Mouse (Mus musculus) myocyte (in vitro differentiated cells): ENCODE measurements at regions not wholly inside any gene's neighbourhood (a gene's known extent, or its start where the extent isn't known, plus 50 kb on each side); places are given as distances from the start of the nearest gene placed in this dataset.
A peak's percentile ranks its signal among the peaks of the same experiment; 100 is the strongest.

Experiments used
- H3K27me3 ChIP-seq: one replicate; pipeline ENCODE4 v1.6.1; 2011; ENCODE audit not compliant: control insufficient read depth, insufficient read depth, insufficient read length
- H3K36me3 ChIP-seq: one replicate; pipeline ENCODE4 v1.6.1; 2011; ENCODE audit not compliant: control insufficient read depth, insufficient read depth
- H3K4me2 ChIP-seq: one replicate; pipeline ENCODE4 v1.6.1; 2011; ENCODE audit warnings: low read depth, control low read depth
- H3K4me3 ChIP-seq: one replicate; pipeline ENCODE4 v1.5.1; 2011; ENCODE audit warnings: mild to moderate bottlenecking, control low read depth, moderate library complexity
- H3K79me2 ChIP-seq: one replicate; pipeline ENCODE4 v1.6.1; 2011; ENCODE audit not compliant: control insufficient read depth, insufficient read depth
- H3ac ChIP-seq: one replicate; pipeline ENCODE4 v1.6.1; 2011; ENCODE audit not compliant: control insufficient read depth, insufficient read length
- CEBPB ChIP-seq: IDR thresholded peaks from 2 replicates; pipeline ENCODE4 v1.6.1; 2011; ENCODE audit warnings: mild to moderate bottlenecking, moderate library complexity; ENCODE audit not compliant: poor library complexity, insufficient read depth, severe bottlenecking
- E2F4 ChIP-seq: IDR thresholded peaks from one replicate; pipeline ENCODE4 v1.6.1; 2011; ENCODE audit warnings: mild to moderate bottlenecking, control low read depth, moderate library complexity; ENCODE audit not compliant: insufficient read depth
- MYOD1 ChIP-seq, 3 experiments: IDR thresholded peaks; one replicate each; pipeline ENCODE4 v1.6.1; 2011; ENCODE audit warnings: control low read depth in 2 of 3, low read depth in 2 of 3, mild to moderate bottlenecking in 2 of 3, moderate library complexity in 1 of 3; ENCODE audit not compliant: insufficient read length in 2 of 3, control insufficient read depth in 1 of 3
- MYOG ChIP-seq, 3 experiments: IDR thresholded peaks; one replicate each; pipeline ENCODE4 v1.6.1; 2011; ENCODE audit warnings: control low read depth in 2 of 3, low read depth in 2 of 3, mild to moderate bottlenecking in 2 of 3; ENCODE audit not compliant: insufficient read length in 2 of 3, control insufficient read depth in 1 of 3, insufficient read depth in 1 of 3
- POLR2A ChIP-seq: IDR thresholded peaks from one replicate; pipeline ENCODE4 v1.6.1; 2011; ENCODE audit warnings: low read depth, mild to moderate bottlenecking, control low read depth, moderate library complexity; ENCODE audit not compliant: insufficient read length
- POLR2AphosphoS2 ChIP-seq: IDR thresholded peaks from one replicate; pipeline ENCODE4 v1.6.1; 2011; ENCODE audit warnings: low read depth, control low read depth; ENCODE audit not compliant: insufficient read length
- REST ChIP-seq: IDR thresholded peaks from one replicate; pipeline ENCODE4 v1.6.1; 2011; ENCODE audit warnings: mild to moderate bottlenecking, control low read depth, moderate library complexity; ENCODE audit not compliant: insufficient read depth, insufficient read length
- TCF3 ChIP-seq: IDR thresholded peaks from one replicate; pipeline ENCODE4 v1.6.1; 2011; ENCODE audit warnings: low read depth, control low read depth; ENCODE audit not compliant: insufficient read length
- USF1 ChIP-seq: IDR thresholded peaks from one replicate; pipeline ENCODE4 v1.6.1; 2011; ENCODE audit warnings: low read depth, mild to moderate bottlenecking, control low read depth, moderate library complexity

DNA sequence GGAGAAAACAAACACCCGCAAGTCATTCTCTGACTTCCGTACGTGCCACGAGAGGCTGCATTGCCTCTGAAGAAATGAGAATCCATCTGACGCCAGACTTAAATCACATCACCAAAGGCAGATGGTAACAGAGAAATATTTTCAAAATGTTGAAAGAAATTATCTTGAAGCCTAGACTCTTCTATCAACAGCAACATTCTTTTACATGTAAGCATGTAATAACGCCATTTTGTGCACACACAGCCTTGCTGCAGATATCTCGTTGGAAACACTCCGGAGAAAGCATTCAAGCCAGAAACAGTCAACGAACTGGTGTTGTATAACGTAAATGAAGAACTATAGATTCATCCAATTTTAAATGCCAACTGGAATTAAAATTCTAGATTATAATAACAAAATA is 1483.1 kb upstream of the Gulo start:
- TF ChIP-seq TCF3 = no peak
- Histone ChIP-seq H3K36me3 (no peaks in the 10 kb centered on the region), H3K4me3 (no peak overlapping the region), H3ac (no peak overlapping the region), H3K4me2 (no peak overlapping the region), H3K79me2 (no peaks in the 10 kb centered on the region), H3K27me3 (no peaks in the 10 kb centered on the region)

DNA sequence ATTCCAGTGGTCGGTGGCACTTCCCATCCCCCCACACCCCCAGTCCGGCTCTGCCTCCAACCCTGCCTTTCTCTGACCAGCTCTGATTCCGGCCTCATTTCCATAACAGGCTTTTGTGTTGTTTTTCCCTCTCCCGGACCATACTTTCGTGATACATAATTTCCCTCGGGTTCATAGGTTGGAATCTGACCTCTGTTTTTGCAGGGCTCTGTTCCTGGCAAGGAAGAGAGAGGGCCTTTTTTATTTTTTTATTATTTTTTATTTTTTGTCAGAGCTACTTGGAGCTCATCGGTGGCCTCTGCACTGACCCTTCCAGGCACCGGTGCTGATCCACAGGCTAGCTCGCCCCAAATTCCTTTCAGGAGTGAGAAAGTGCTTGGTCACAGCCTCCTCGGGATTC is 1477.7 kb upstream of the Gulo start:
- no peaks in the 10 kb centered on the region for H3K36me3 ChIP-seq
- H3K4me3 ChIP-seq = no peak overlapping the region
- no peaks in the 10 kb centered on the region for H3K27me3 ChIP-seq
- H3ac ChIP-seq = no peak overlapping the region
- H3K79me2 ChIP-seq = no peaks in the 10 kb centered on the region
- no peak for TF ChIP-seq TCF3
- no peak for TF ChIP-seq POLR2A
- no peak for TF ChIP-seq MYOG (IDR thresholded peaks at IDR 0.05; ENCODE audit: control insufficient read depth in 1 of 3, insufficient read depth in 1 of 3, insufficient read length in 2 of 3, low read depth in 2 of 3)
- TF ChIP-seq E2F4 = no peak
- TF ChIP-seq REST = no peak
- no peak for TF ChIP-seq CEBPB
- no peak overlapping the region for H3K4me2 ChIP-seq

DNA sequence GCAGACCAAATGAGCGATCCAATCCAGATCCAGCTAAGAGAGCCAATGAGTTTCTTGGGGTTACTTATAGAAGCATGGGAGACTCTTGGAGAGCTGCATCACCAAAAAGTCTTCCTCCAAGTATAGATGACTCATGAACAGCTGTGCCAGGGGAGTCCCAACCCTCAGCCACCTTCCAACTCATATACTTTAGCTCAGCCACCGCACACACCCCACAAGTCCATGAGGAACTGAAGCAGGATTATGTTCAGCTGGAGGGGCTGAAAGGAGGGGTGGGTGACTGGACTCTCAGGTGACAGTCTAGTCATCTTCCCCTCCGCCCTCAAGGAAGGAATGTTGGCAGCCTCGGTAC is 1476.4 kb upstream of the Gulo start:
- H3K4me2 ChIP-seq = peak overlapping the region; percentile 25
- no peaks in the 10 kb centered on the region for H3K36me3 ChIP-seq
- no peak for TF ChIP-seq REST
- TF ChIP-seq MYOG (IDR thresholded peaks at IDR 0.05; ENCODE audit: control insufficient read depth in 1 of 3, insufficient read depth in 1 of 3, insufficient read length in 2 of 3, low read depth in 2 of 3) = peak in 1 of 3 experiments; percentile 5
- no peak for TF ChIP-seq POLR2AphosphoS2
- TF ChIP-seq MYOD1 (IDR thresholded peaks at IDR 0.05; ENCODE audit: control insufficient read depth in 1 of 3, insufficient read length in 2 of 3, low read depth in 2 of 3) = peak in 2 of 3 experiments; percentile 21 to 51
- TF ChIP-seq POLR2A = no peak
- H3K27me3 ChIP-seq = peaks cover 8% of the 10 kb centered on the region
- no peaks in the 10 kb centered on the region for H3K79me2 ChIP-seq
- no peak overlapping the region for H3K4me3 ChIP-seq
- H3ac ChIP-seq = no peak overlapping the region

DNA sequence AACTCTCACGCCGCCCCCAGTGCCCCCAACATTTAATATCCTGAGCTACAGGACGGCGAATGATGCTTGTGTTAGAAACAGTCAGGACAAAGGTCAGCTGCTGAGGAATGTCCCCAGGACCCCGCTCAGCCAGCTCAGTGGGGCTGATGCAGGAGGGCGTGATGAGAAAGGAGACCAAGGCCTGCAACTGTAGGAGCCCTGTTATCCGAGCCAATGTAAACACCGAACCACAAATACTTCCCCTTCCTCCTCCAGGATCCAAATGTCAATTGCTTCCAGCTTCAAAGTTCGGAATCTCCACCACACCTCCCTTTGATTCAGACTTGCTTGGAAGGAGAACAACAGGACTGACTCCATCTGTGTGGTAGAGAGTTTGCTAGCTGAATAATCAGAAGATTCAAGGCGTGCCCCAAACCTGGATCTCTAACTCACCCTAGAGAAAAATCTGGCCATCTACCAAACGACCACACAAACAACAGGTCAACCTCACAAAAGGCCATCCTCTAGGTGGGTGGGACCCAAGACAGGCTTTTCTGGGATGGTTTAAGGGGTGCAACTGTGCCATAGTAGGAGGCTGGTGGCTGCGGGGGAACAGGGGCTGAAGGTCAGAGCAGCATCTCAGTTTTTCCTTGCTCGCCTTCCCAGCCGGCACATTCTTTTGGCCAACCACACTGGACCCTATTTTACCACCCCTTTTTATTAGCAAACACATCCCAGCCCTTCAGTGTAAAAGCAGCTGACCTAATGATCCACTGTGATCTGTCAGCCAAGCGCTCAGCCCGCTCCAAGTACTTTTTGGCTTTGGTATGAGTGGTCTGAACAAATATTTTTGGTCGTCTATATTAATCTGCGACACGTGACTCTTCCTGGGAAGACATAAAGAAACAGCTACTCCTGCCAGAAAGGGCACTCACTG is 1475.8 kb upstream of the Gulo start:
- Histone ChIP-seq H3K79me2 (no peaks in the 10 kb centered on the region), H3K27me3 (peaks cover 9% of the 10 kb centered on the region), H3K36me3 (no peaks in the 10 kb centered on the region), H3ac (no peak overlapping the region), H3K4me3 (no peak overlapping the region), H3K4me2 (peak overlapping the region; percentile 25)
- no peak for TF ChIP-seq E2F4
- TF ChIP-seq USF1 = peak; percentile 57
